Mouse (Mus musculus) heart, postnatal 0 days (tissue): ENCODE measurements at regions not wholly inside any gene's neighbourhood (a gene's known extent, or its start where the extent isn't known, plus 50 kb on each side); places are given as distances from the start of the nearest gene placed in this dataset.

Experiments
- CTCF ChIP-seq: IDR thresholded peaks from 2 replicates; pipeline ENCODE4 v1.5.1; 2016; ENCODE audit warnings: antibody characterized with exemption, control low read depth, low read depth
- EP300 ChIP-seq: IDR thresholded peaks from 2 replicates; pipeline ENCODE4 v1.6.1; 2016; ENCODE audit warnings: antibody characterized with exemption, low read depth

GRCm38 (mm10) chr10:100263447-100263846 lies 72.0 kb upstream of the Gm4301 start:
- TF ChIP-seq CTCF (no peak), EP300 (no peak)
